Mouse (Mus musculus) heart, postnatal 0 days (tissue): ENCODE results near the gene Wfdc12.

ENCODE experiments used
- CTCF ChIP-seq: IDR thresholded peaks from 2 replicates; pipeline ENCODE4 v1.5.1; 2016; ENCODE audit warnings: antibody characterized with exemption, control low read depth, low read depth
- EP300 ChIP-seq: IDR thresholded peaks from 2 replicates; pipeline ENCODE4 v1.6.1; 2016; ENCODE audit warnings: antibody characterized with exemption, low read depth

- no peak for TF ChIP-seq CTCF
- TF ChIP-seq EP300 = no peak
Measured at GRCm38 (mm10) chr2:164173394-164173793, 17.0 kb downstream of the Wfdc12 start.
